Mouse (Mus musculus) testis, adult 2 months (tissue): ENCODE results near the gene Pin4. TPM values are rescaled to one million over a fixed set of nuclear protein-coding genes. Genes with fewer than 3 reads are reported as not detected.

Experiments used
- H3K27ac ChIP-seq: fragments of 200-500 bp; 2 replicates; pipeline ENCODE4 v1.5.1; 2012; ENCODE audit warnings: low read depth, low read length; ENCODE audit not compliant: control insufficient read depth, insufficient read depth
- H3K27me3 ChIP-seq: fragments of 200-500 bp; 2 replicates; pipeline ENCODE4 v1.6.1; 2012; ENCODE audit warnings: mild to moderate bottlenecking, low read length, moderate library complexity; ENCODE audit not compliant: control insufficient read depth, insufficient read depth
- H3K36me3 ChIP-seq: fragments of 200-500 bp; 2 replicates; pipeline ENCODE4 v1.6.1; 2012; ENCODE audit warnings: mild to moderate bottlenecking, low read length; ENCODE audit not compliant: control insufficient read depth, insufficient read depth
- H3K4me1 ChIP-seq: fragments of 200-500 bp; 2 replicates; pipeline ENCODE4 v1.6.1; 2012; ENCODE audit warnings: low read length; ENCODE audit not compliant: control insufficient read depth, insufficient read depth
- H3K4me3 ChIP-seq: fragments of 200-500 bp; 2 replicates; pipeline ENCODE4 v1.5.1; 2012; ENCODE audit warnings: low read depth, mild to moderate bottlenecking, low read length, moderate library complexity, mixed read lengths; ENCODE audit not compliant: control insufficient read depth
- CTCF ChIP-seq: fragments of 200-500 bp; IDR thresholded peaks from 2 replicates; pipeline ENCODE4 v1.5.1; 2012; ENCODE audit warnings: low read depth, mild to moderate bottlenecking, inconsistent platforms, low read length, moderate library complexity; ENCODE audit not compliant: control insufficient read depth, insufficient read depth, insufficient replicate concordance
- POLR2A ChIP-seq: fragments of 200-500 bp; IDR thresholded peaks from 2 replicates; pipeline ENCODE4 v1.6.1; 2012; ENCODE audit warnings: low read depth, mild to moderate bottlenecking, inconsistent platforms, low read length, moderate library complexity; ENCODE audit not compliant: control insufficient read depth
- polyA plus RNA-seq: library from polyadenylated mRNA; depleted of rRNA; stranded (reverse); fragments of >200 nt; gene quantifications from 2 replicates; pipeline ENCODE4 v1.2.3, GENCODE M21; 2012; rRNA removed

Pin4 gene
- 4.2 and 5.1 TPM in 2 replicates for polyA plus RNA-seq

DNA sequence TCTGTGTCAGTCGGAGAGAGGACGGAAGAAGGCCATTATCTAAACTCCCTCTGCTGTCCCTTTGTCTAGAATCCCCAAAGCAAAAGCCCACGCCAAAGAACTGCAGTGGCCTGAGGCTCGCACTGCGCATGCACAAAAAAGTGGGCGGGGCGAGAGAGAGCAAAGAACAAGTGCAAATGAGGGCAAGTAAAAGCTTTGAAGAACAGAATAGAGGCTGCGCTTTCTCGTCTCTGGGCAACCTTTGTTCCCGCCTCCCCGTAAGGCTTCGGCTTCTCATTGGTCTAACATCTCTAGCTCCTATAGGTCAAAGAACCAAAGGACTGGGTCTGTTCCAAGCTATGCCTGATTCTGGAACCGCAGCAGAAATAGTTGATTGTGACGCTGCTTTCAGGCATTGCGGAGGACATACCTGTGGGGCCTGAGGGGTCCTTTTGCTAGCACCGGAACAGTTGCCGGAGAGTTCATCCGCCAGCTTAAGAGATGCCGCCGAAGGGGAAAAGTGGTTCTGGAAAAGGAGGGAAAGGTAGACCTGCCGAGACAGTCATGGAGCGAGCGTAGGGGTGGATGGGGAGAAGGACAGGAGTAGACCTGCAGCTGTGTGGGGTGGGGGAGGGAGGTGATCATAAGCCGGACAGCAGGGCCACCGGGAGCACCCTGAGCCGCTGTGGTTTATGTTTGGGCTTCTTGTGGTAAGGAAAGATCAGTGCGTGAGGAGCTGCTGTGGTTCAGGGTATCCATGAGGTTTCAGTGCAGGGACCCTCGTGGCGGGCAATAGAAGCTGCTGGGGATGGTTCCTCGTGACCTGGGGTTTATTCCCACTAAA is at the start of gene Pin4:
Gene Pin4 (plus strand): TSS at position 406 of the 823 bp plus-strand sequence.
- no peaks in the 10 kb centered on the region for H3K36me3 ChIP-seq
- peak within 1 kb of the TSS; percentile 76 for H3K27ac ChIP-seq
- H3K4me1 ChIP-seq = no peaks in the 10 kb centered on the region
- no peak for TF ChIP-seq POLR2A
- no peak for TF ChIP-seq CTCF
- H3K4me3 ChIP-seq = peak within 1 kb of the TSS; percentile 94
- no peaks in the 10 kb centered on the region for H3K27me3 ChIP-seq

DNA sequence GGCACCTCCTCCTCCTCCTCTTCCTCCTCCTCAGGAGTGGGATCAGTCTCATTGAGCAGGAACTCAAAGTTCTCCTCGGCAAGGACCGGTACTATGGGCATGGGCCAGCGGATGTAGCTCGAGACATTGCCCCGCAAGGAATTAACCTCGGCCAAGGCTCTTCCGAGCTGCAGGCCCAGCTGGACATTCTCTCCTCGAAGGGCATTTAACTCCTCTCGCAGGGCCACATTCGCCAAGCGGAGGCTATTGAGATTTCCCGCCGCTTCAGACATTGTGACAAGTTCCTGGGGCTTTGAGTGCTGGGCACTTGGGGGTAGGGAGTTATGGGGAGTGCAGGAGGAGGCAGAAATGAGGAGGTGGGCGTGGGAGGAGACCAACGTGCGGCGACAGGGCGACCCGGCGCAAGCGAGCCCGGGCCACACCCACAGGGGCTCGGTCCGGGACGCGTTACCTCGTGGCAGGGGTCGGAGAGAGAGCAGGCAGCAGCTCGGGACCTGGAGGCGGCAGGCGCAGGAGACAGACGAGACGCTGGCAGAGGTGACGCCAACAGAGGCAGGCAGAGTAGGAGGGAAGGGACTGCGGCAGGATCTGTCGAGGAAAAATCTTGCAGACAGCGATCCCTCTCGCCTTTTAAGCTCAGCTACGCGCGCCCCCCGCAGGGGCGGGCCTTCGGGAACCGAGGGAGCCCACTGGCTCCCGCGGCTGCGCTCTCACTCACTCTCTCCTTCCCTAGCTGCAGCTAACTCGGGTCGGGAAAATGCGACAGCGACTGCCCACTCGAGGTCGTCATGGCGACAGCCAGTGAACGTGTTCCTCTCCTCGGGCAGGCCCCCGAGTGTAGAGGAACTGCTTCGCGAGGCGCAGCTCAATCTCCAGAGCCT is 48.4 kb upstream of the Pin4 start, which contains the start of gene Rtl5:
Gene Rtl5 (minus strand): TSS at position 714 of the 881 bp plus-strand sequence.
- Histone ChIP-seq H3K27me3 (no peaks in the 10 kb centered on the region), H3K27ac (no peak within 1 kb of the TSS), H3K4me1 (peaks cover 6% of the 10 kb centered on the region; the same call in 1 of the 2 replicates), H3K36me3 (no peaks in the 10 kb centered on the region), H3K4me3 (peak within 1 kb of the TSS; percentile 80)
- TF ChIP-seq CTCF = no peak
- TF ChIP-seq POLR2A = no peak

DNA sequence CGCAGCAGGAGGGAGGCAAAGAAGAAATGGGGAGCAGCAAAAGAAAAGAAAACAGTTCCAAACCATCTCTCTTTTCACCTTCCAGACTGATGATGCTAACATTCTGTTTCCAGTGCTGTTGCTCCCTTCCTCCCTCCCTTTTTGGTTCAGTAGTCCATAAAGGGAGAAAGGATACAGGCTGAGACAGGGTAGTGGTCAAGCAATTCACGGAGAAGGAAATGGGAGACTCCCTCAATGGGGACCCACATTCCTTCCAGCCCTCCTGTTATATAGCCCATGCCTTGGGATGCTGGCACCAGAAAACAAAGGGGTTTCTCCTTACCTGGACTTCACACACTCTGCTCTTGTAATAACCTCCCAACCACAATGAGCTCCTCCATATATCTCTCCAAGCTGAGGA is 47.7 kb upstream of the Pin4 start:
- TF ChIP-seq CTCF (no peak), POLR2A (no peak)
- Histone ChIP-seq H3K27ac (no peak overlapping the region), H3K27me3 (no peaks in the 10 kb centered on the region), H3K36me3 (no peaks in the 10 kb centered on the region), H3K4me1 (peaks cover 6% of the 10 kb centered on the region; the same call in 1 of the 2 replicates), H3K4me3 (peak overlapping the region; percentile 80)

DNA sequence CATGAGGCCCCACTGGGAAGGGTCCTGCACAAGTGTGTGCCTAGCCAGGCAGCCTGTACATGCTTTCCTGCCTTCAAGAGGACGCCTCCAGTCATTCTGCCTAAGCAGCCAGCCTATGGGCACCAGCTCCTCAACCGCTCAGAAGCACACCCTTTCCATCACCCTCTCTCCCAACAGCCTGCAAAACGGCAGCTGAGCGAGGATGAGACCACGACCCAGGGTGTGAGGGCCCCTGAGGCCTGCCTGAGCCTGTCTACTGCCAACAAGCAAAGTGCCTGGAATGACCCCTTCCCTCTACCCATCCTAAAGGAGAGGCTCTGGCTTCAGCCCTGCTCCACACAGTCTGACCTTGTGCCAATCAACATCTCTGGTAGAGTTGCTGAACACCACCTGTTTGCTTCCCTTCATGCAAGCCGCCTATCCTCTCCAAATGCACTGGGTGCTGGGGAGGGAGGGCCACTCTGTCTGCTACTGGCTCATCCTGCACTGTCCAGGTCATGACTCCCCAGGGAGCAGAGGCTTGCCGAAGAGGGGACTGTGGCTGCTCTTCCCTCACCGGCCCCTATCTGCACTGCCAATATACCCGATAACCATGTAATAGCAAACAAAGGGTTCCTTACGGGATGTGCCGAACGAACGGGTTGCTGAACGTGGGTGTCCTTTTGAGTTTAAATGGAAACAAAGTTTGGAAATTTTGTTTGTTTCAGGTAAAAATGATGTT is 45.5 kb upstream of the Pin4 start:
- no peaks in the 10 kb centered on the region for H3K36me3 ChIP-seq
- H3K4me1 ChIP-seq = peaks cover 6% of the 10 kb centered on the region; the same call in 1 of the 2 replicates
- TF ChIP-seq POLR2A (no peak), CTCF (no peak)
- H3K4me3 ChIP-seq = no peak overlapping the region
- no peak overlapping the region for H3K27ac ChIP-seq
- no peaks in the 10 kb centered on the region for H3K27me3 ChIP-seq

DNA sequence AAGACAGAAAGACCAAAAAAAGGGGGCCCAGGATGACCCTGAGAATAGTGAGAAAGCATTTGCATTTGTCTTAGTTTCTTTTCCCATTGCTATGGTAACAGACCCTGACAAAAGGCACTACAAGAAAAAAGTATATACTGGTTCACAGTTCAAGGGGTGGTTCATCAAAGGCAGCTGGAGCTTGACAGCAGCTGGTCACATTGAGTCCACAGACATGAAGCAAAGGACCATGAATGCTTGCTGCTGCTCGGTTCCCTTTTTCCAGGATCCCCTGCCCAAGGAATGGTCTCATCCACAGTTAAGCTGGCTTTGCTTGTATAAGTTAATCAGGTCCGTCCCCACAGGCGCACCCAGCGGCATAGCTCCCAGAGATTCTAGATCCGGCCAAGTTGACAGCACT is 44.8 kb upstream of the Pin4 start:
- H3K4me3 ChIP-seq = no peak overlapping the region
- H3K36me3 ChIP-seq = no peaks in the 10 kb centered on the region
- no peak overlapping the region for H3K27ac ChIP-seq
- TF ChIP-seq POLR2A = no peak
- no peak for TF ChIP-seq CTCF
- peaks cover 6% of the 10 kb centered on the region; the same call in 1 of the 2 replicates for H3K4me1 ChIP-seq
- no peaks in the 10 kb centered on the region for H3K27me3 ChIP-seq

DNA sequence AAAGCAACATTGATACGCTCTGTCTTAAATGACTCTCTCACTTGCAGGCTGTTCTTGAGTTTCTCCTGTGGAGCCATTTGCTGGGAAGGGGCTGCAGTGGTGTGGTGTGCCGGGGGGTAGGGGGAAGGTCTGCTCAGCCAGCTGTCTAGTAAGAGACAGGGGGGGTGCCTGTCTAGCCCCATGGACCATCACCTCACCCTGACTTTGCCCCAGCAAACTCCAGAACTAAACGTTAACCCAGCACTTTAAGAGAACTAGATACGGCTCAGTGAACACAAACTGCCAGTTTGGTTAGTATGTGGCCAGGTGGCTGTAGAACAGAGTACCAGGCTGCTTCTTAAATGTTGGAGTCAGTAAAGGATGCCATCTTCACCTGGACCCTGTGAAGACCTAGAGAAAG is 44.1 kb upstream of the Pin4 start:
- H3K27me3 ChIP-seq = no peaks in the 10 kb centered on the region
- TF ChIP-seq CTCF (no peak), POLR2A (no peak)

More for the DNA sequence above, 44.1 kb upstream of the Pin4 start:
- Histone ChIP-seq H3K4me3 (no peak overlapping the region), H3K27ac (no peak overlapping the region), H3K36me3 (no peaks in the 10 kb centered on the region), H3K4me1 (peaks cover 5% of the 10 kb centered on the region; the same call in 1 of the 2 replicates)
